Mouse (Mus musculus): Measurements from ENCODE around the gene Daw1.

Daw1 gene

DNA sequence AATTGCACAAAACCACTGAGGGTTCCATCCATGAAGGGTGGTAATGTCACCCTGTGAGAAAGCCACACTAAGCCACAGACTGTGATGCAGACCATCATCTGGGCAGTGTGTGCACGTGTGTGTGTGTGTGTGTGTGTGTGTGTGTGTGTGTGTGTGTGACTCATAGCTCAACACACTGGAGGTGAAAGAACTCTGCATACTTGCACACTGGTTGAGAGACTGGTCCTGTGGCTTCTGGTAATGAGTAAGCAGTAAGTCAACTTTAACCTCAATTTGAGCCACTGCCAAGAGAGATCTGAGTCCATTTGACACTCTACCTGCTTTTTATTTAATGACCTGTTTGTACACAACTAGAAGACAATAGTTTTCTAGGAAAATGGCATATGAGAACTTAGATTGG is 2.7 kb upstream of the Daw1 start:
- TF ChIP-seq GATA4 (IDR thresholded peaks at IDR 0.05; ENCODE audit: insufficient replicate concordance, low read length), result no peak

DNA sequence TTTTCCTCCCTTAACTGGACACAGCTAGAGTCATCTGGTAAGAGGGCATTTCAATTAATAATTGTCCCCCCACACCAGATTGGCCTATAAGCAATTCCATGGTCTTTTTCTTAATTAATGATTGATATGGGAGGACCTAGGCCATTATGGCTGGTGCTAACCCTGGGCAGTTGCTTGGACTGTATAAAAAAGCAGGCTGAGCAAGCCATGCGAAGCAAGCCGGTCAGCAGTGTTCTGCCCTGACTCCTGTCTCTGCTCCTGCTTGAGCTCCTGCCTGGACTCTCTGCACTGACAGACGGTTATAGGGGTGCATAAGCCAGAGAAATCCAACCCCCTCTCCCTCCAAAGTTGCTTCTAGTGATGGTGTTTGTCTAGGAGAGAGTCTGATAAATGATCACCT is 2.1 kb downstream of the Daw1 start:
- no peak for TF ChIP-seq GATA4 (IDR thresholded peaks at IDR 0.05; ENCODE audit: insufficient replicate concordance, low read length)

DNA sequence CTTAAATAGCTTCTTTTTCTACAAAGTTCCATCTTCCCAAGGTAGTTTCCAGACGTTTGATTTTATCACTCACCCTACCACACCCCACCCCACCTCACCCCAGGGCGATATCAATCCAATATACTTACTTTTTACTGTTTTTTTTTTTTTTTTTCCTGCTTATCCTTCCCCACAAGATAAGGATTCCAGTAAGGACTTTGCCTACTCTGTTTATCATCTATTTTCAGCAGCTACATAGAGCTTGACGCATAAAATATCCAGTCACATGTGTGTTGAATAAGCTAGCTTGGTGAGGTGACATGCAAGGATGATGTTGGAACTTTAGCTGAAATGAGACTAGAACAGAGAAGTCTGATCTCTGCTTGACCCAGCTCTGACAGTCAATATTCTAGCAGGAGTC is 4.5 kb downstream of the Daw1 start:
- TF ChIP-seq GATA4 (IDR thresholded peaks at IDR 0.05; ENCODE audit: insufficient replicate concordance, low read length), result no peak

DNA sequence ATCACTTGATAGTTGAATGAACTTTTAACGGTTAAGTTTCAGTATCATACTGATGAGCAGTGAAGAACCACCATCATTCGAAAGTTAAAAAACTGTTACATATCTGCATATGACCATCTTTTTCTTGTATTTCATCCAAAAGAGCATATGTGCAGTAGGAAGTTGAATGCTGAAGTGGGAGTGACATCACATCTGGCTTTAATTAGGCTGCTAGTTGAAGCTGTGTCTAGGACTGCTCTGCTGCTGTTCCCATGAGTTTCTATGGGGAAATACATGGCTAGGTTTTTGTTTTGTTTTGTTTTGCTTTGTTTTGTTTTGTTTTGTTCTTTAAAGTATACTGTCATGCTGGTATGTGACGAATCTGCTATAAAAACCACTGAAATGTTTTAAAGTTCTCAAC is 9.6 kb downstream of the Daw1 start:
- no peak for TF ChIP-seq GATA4 (IDR thresholded peaks at IDR 0.05; ENCODE audit: insufficient replicate concordance, low read length)

DNA sequence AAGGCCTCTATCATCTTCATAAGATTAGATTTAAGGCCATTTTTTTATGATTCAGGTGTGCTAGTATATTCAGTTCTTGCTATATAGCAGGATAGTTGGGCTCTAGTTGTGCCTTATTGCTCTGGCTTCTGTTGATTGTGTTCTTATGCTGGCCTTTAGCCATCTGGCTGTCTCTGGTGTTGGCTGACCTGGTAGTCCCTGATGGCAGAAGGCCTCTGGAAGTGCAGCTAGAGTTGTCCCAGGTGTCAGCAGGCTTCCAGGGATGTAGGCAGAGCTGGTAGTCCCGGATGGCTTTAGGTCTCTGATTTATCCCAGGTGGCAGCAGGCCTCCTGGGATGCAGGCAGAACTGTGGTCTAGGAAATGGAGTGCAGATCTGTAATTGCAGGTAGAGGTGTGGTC is 16.4 kb downstream of the Daw1 start:
- TF ChIP-seq GATA4 (IDR thresholded peaks at IDR 0.05; ENCODE audit: insufficient replicate concordance, low read length), result no peak

DNA sequence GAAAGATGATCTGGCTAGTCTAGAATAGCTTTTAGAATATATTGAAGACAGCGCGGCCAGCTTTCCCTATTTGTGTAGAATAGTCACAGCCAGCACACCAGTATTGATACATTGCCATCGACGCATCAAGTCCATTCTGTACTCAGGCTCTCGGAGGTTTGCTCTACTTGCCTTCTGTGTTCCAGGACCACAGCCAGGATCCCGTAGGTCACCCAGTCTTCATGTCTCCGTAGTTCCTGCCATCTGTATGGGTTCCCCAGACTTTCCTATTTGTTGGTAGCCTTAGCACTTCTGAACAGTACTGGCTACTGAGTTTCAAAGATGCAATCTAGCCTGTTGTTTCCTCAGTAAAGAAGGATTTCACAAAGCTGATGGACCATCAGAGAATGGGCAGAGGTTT is 20.0 kb downstream of the Daw1 start:
- no peak for TF ChIP-seq GATA4 (IDR thresholded peaks at IDR 0.05; ENCODE audit: insufficient replicate concordance, low read length)

DNA sequence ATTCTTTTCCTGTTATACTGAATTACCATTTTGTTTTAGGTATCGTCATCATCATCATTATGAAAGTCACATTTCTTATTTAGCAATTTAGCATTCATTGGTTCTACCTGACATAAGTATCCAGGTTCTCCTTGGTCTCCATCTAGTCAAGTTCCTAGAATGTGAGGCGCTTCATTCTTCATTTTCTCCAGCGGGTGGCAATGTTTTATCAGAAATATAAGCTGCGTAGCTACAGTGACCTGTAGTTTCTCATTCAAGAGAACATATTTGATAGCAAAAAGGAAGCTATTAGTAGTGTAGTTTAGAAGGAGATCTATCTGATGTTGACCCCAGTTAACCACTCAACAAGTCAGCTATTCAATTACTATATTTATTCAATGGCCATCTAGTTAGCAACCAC is 21.9 kb downstream of the Daw1 start:
- TF ChIP-seq GATA4 (IDR thresholded peaks at IDR 0.05; ENCODE audit: insufficient replicate concordance, low read length), result no peak

DNA sequence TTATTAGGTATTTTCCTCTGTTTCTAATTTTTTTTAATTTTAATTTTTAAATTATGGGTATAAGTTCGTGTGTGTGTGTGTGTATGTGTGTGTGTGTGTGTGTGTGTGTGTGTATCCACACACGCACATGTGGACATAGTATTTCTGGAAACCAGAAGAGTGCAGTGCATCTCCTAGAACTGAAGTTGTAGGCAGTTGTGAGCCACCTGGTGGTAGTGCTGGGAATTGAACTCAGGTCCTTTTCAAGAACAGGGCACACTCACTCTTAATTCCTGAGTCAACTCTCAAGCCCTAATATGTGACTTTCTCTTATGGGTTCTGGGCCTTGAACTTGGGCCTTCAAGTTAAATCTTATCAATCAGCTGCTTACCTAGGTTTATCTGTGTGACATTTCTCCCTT is 27.6 kb downstream of the Daw1 start:
- no peak for TF ChIP-seq GATA4 (IDR thresholded peaks at IDR 0.05; ENCODE audit: insufficient replicate concordance, low read length)

DNA sequence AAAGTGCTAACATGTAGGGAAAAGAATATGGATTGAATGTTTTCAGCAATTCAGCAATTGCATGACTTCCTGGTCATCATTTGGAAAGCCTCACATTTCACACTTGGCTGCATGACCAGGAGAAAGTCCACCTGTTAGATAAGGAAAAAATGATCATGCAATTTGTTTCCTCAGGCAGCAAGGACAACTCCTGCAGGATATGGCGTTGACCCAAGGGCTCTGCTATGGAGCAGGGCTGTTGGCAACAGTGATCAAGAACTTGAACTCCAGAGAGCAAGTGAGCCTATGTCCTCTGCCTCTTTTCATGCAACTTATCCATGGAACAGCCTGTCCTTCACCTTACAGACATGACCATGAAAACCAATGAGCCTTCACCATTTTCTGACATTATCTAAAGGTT is 50.4 kb downstream of the Daw1 start:
- TF ChIP-seq GATA4 (IDR thresholded peaks at IDR 0.05; ENCODE audit: insufficient replicate concordance, low read length), result no peak

DNA sequence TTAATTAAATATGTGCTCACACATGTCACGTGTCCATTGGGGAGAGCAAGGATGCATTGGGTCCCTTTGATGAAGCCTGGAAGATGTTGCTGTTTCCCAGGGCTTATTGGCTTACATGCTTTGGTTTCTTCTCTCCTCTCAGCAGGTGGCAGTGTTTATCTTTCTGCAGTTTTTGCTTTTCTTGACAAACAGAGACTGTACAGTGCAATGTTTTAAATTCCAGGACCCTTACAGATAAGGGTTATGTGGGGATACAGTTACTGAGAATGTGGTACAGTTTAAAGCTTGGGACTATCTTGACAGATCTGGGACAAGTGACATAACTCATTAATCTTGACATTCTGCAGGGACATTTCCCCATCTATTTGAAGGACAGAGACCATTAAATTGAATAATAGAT is 58.7 kb downstream of the Daw1 start:
- no peak for TF ChIP-seq GATA4 (IDR thresholded peaks at IDR 0.05; ENCODE audit: insufficient replicate concordance, low read length)

DNA sequence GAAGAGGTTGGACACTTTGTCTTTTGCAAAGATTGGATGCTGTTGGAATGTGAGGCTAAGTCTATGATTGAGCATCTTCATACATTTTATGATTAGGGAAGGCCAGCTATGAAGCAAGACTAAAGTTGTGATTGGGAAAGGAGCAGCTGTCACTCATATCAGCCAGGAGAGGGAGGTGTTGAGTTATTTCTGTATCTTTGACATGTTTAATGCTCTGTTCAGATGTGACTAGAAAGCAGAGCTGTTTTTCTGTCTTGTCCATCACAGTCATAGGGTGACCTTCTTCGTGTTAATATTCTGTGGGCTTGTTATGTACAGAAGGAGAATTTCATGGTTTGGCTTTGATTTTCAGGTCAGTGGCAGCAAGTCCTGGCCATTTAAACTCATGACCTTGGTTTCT is 63.5 kb downstream of the Daw1 start:
- no peak for TF ChIP-seq GATA4 (IDR thresholded peaks at IDR 0.05; ENCODE audit: insufficient replicate concordance, low read length)

DNA sequence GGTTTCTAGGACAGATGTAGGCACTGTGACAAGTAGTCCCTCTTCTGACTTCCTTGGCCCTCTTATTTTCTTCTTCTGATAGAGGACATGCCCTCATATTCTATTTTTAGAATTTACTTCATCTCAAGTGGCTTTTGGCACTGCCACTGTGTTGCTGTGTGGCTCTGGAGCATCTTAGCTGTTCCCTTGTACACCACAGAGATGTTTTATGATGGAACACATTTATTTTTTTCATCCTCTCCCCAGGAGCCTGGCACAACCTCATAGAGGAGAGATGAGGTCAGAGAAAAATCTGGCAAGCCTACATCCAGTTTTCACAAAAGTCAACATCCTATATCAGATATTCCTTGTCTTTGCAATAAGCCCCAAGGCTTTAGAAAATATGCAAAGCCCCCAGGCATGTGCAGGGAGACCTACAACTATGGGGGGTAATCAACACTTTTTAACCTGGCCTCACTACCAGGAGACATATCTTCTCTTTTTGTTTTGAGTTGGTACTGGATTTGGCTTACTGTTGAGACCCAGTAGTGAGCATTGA is 64.9 kb downstream of the Daw1 start:
- no peak for TF ChIP-seq GATA4 (IDR thresholded peaks at IDR 0.05; ENCODE audit: insufficient replicate concordance, low read length)

DNA sequence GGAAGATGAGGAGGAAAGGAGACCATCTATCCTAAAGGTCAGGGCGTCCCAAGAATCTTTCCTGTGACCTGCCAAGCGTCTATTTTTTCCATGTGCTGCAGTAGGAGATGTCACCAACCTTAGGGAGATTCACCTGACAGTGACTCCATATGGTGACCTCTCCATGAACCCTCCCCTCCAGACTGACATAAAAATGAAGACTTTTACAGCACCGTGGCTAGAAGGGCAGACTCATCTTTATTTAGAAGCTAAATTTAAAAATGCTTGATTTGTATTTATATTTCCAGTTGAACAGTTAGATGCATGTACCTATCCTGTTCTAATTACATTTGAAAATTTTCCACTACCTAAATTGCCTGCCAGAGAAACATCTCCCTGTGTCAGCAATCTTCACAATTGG is 68.4 kb downstream of the Daw1 start:
- TF ChIP-seq GATA4 (IDR thresholded peaks at IDR 0.05; ENCODE audit: insufficient replicate concordance, low read length), result no peak

DNA sequence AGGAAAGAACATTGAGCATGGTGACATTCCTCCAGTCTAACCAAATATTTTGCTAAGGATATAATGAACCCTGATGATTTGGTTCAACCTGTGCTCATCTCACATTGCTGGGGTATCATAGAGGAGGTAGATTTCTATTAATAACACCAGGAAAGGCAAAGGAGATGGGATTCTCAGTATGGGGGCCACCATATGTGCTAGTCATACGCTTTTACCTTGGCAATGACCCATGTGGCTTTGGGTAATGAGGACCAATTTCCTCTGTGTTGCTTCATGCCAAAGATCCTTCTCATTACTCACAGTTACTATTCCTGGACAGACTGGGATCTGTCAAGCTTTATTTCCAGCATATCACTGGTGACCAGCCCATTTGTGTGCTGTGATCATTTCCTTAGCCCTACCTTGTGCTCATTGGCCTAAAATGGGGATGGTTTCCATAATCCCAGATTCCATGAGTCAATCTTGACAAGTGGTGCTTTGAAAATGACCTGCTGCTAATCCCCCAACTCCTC is 88.7 kb downstream of the Daw1 start:
- no peak for TF ChIP-seq GATA4 (IDR thresholded peaks at IDR 0.05; ENCODE audit: insufficient replicate concordance, low read length)

DNA sequence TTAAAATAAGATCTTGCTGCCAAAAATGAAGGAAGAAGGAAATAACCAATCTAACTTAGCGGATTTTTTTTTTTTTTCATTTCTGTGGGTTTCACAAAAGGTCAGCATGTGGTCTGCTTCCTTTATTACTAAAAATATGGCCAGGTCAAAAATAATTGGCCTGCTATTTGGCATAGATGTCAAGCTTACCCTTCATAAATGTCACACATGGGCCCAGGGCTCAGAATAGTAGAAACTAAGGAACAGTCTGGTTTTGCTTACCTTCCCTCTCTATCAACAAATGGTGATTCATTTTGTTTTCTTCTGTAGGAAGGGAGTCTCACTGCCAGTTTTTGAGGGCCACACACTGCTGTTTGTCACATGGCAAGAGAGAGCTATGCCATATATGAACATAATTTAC is 92.2 kb downstream of the Daw1 start:
- no peak for TF ChIP-seq GATA4 (IDR thresholded peaks at IDR 0.05; ENCODE audit: insufficient replicate concordance, low read length)

Measured in liver, adult (tissue).